ENCODE assay signal across 25 mouse cellular contexts in the genomic region with DNA sequence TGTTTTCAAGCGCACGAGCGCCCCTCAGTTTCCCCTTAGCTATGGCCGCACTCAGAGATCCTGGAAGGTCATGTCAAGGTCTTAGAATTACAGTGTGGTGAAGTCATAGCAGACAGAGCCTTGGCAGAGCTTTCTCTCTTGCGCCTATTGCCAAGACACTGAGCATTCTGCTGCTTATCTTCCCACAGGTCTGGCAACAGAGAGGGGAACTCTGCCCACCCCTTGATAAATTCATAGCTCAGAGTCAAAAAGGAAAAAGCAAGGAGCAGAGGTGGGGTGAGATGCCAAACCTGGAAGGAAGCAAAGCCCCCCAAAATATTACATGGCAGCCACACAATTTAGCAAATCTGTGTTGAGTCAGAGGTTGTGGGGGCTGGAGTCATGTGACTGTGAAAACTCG.
"Had no signal": no experiment of that assay in that cellular context is flagged by ENCODE, and none has a peak within 500 bp of the region (broad histone marks: within the 10 kb centered on the region; RNA-seq: fewer than 3 reads in every experiment).

No protein-coding gene starts in this region.

- H3K4me3 ChIP-seq: heart, embryonic 13.5 days; heart, embryonic 15.5 days; hindbrain, embryonic 13.5 days; hindbrain, embryonic 15.5 days; kidney, embryonic 15.5 days; limb, embryonic 13.5 days; limb, embryonic 15.5 days; liver, embryonic 12.5 days had no signal

- DNase-seq: gastrocnemius, postnatal 14 days; gastrocnemius, postnatal 36 days; heart, adult 18-20 months; heart, postnatal 14 days; heart, postnatal 36 days; kidney, adult 11 months; kidney, adult 2 months; kidney, adult 9 months; kidney, postnatal 14 days; kidney, postnatal 36 days; layer of hippocampus, adult 9-11 months; layer of hippocampus, postnatal 36 days; left cerebral cortex, postnatal 4 days had no signal

- H3K27me3 ChIP-seq: heart, embryonic 13.5 days; heart, embryonic 15.5 days; hindbrain, embryonic 13.5 days; hindbrain, embryonic 15.5 days; kidney, embryonic 15.5 days; limb, embryonic 13.5 days; limb, embryonic 15.5 days; liver, embryonic 12.5 days had no signal

- H3K9me3 ChIP-seq: heart, embryonic 15.5 days; hindbrain, embryonic 15.5 days; kidney, embryonic 15.5 days; limb, embryonic 15.5 days had no signal

- H3K27ac ChIP-seq: heart, embryonic 13.5 days; heart, embryonic 15.5 days; hindbrain, embryonic 13.5 days; hindbrain, embryonic 15.5 days; hindbrain, postnatal 0 days; kidney, embryonic 15.5 days; kidney, postnatal 0 days; limb, embryonic 13.5 days; limb, embryonic 15.5 days; liver, embryonic 12.5 days; liver, embryonic 14.5 days had no signal

- H3K36me3 ChIP-seq: heart, embryonic 13.5 days; heart, embryonic 15.5 days; hindbrain, embryonic 13.5 days; hindbrain, embryonic 15.5 days; kidney, embryonic 15.5 days; limb, embryonic 13.5 days; limb, embryonic 15.5 days; liver, embryonic 12.5 days had no signal

- ATAC-seq: hindbrain, postnatal 0 days; intestine, embryonic 16.5 days; liver, embryonic 12.5 days had no signal

- H3K4me1 ChIP-seq: heart, embryonic 13.5 days; heart, embryonic 15.5 days; hindbrain, embryonic 13.5 days; hindbrain, embryonic 15.5 days; kidney, embryonic 15.5 days; limb, embryonic 13.5 days; limb, embryonic 15.5 days; liver, embryonic 12.5 days had no signal
